Mouse (Mus musculus) stomach, embryonic 16.5 days (tissue): ENCODE measurements at regions not wholly inside any gene's neighbourhood (a gene's known extent, or its start where the extent isn't known, plus 50 kb on each side); places are given as distances from the start of the nearest gene placed in this dataset.
"Not testable (repeated sequence)": the region's sequence is repeated elsewhere in the genome, so short reads cannot be mapped to it uniquely, and the experiment has no call there.

Source experiments
- ATAC-seq: fragments of 200-750 bp; cut with Nextera tagmentation; 2 replicates; pipeline ENCODE4 v1.8.0; 2017; ENCODE audit warnings: moderate number of reproducible peaks, moderate TSS enrichment; ENCODE audit not compliant: insufficient read depth, low FRiP score
- H3K27ac ChIP-seq: fragments of 300-500 bp; sonication (generic); 2 replicates; pipeline ENCODE4 v1.5.1; 2014; ENCODE audit warnings: low read length
- H3K27me3 ChIP-seq: fragments of 300-500 bp; sonication (generic); 2 replicates; pipeline ENCODE4 v1.6.1; 2014; ENCODE audit warnings: low read length, control low read depth, mixed read lengths; ENCODE audit not compliant: control insufficient read depth, insufficient read depth
- H3K36me3 ChIP-seq: fragments of 300-500 bp; sonication (generic); 2 replicates; pipeline ENCODE4 v1.6.1; 2014; ENCODE audit warnings: low read length; ENCODE audit not compliant: control insufficient read depth, insufficient read depth
- H3K4me1 ChIP-seq: fragments of 300-500 bp; sonication (generic); 2 replicates; pipeline ENCODE4 v1.6.1; 2014; ENCODE audit warnings: low read length, control low read depth, mixed read lengths; ENCODE audit not compliant: control insufficient read depth, insufficient read depth
- H3K4me2 ChIP-seq: fragments of 300-500 bp; sonication (generic); 2 replicates; pipeline ENCODE4 v1.6.1; 2014; ENCODE audit warnings: low read depth, low read length, mixed read lengths
- H3K4me3 ChIP-seq: fragments of 300-500 bp; sonication (generic); replicated peaks from 2 replicates; pipeline ENCODE4 v1.5.1; 2014; ENCODE audit warnings: mild to moderate bottlenecking, low read length
- H3K9ac ChIP-seq: fragments of 300-500 bp; sonication (generic); 2 replicates; pipeline ENCODE4 v1.6.1; 2014; ENCODE audit warnings: low read length
- H3K9me3 ChIP-seq: fragments of 300-500 bp; sonication (generic); replicated peaks from 2 replicates; pipeline ENCODE4 v1.6.1; 2016; ENCODE audit warnings: low read length, control low read depth; ENCODE audit not compliant: control insufficient read depth
- WGBS: fragments of 180-500 bp; shearing (Covaris S2); extraction: QIAGEN DNeasy Blood & Tissue Kit; methylation state at CpG from one replicate; pipeline ENCODE4 v1.1.7; 2014; 5-methylcytosine and 5-hydroxymethylcytosine counted together

DNA sequence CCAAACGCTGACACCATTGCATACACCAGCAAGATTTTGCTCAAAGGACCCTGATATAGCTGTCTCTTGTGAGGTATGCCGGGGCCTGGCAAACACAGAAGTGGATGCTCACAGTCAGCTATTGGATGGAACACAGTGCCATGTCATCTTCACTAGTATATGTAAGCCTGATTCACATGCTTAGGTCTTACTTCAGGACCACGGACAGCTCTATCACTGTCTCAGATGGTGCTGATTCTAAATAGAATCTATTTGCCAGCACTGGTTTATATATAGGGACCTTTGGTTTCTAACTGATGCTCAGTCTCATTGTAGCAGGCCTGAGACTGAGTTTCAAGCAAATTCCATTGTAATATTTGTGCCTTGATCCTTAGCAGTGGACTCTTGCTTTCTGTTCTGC lies 248.8 kb downstream of the Arl6ip6 start:
- not testable (repeated sequence) for H3K9ac ChIP-seq, H3K36me3 ChIP-seq, H3K4me3 ChIP-seq, H3K4me1 ChIP-seq, H3K4me2 ChIP-seq, H3K9me3 ChIP-seq, H3K27ac ChIP-seq, H3K27me3 ChIP-seq, ATAC-seq
- 54% methylated on average over 3 of the region's 3 CpGs for WGBS

DNA sequence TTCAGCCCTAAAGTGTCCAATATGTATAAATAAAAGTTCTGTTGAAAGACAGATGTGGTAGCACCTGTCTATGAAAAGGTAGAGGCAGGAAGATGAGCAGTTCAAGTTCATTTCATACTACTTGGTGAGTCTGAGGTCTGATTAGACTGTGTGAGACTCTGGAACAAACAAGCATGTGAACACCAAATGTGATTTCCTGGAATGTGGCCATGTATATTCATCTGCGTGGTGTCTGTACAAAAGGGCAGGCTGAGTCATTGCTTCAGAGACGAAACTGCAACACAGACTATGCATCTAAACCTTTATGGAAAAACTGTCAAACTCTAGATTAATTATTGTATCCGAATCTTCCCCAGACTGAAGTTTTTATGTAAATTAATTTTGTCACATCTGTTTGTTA lies 268.7 kb downstream of the Arl6ip6 start:
- no peaks in the 10 kb centered on the region for H3K4me1 ChIP-seq
- H3K4me2 ChIP-seq: no peak overlapping the region
- no peak overlapping the region for H3K9ac ChIP-seq
- H3K36me3 ChIP-seq: no peaks in the 10 kb centered on the region
- no peak for ATAC-seq
- H3K4me3 ChIP-seq: no peak overlapping the region
- WGBS: 50% methylated on average over 3 of the region's 3 CpGs
- no peaks in the 10 kb centered on the region for H3K9me3 ChIP-seq
- no peaks in the 10 kb centered on the region for H3K27me3 ChIP-seq
- no peak overlapping the region for H3K27ac ChIP-seq

DNA sequence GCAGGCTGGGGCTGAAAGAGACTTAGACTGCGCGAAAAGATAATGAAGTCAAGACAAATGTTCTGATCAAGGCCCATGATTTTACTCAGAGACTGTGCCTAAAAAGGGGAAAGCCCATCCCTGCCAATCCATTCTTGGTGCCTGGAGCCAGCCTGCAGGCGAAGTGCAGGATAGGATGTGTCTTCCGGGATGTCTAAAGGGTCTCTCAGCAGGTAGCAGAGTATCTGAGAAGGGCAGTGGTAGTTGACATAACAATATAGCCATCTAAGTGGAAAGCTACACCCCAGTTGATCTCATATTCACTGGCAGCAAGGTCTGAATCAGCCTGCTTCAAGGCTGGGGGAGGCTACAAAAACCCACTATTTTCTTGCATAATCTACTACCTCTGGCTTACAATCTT lies 282.9 kb downstream of the Arl6ip6 start:
- Histone ChIP-seq H3K9ac (no peak overlapping the region), H3K27me3 (no peaks in the 10 kb centered on the region), H3K9me3 (no peaks in the 10 kb centered on the region)

DNA sequence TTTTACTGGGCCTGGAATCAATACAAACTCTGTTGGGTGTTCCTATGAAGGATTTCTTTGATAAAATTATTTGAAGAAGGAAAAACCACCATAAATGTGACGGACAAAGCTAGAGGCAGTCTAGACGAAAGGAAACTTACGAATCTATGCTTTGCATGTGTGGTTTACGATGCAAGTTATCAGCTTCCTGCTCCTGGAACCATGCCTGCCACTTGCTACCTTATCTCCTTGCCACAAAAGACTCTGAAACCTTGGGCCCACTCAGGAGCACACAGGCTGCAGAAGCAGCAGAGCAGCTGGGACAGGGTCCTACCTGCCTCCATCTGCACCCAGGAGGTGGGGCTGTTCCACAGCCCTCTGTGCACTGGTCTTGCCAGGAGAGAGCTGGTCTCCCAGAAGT lies 287.5 kb downstream of the Arl6ip6 start:
- H3K4me2 ChIP-seq, H3K4me1 ChIP-seq, H3K9me3 ChIP-seq, H3K4me3 ChIP-seq, H3K27ac ChIP-seq, H3K9ac ChIP-seq, ATAC-seq, H3K27me3 ChIP-seq, H3K36me3 ChIP-seq: not testable (repeated sequence)
- WGBS: 59% methylated on average over 4 of the region's 4 CpGs

More for the DNA sequence above, 282.9 kb downstream of the Arl6ip6 start:
- H3K27ac ChIP-seq: no peak overlapping the region
- 78% methylated on average over 4 of the region's 4 CpGs for WGBS
- H3K4me3 ChIP-seq: no peak overlapping the region
- no peaks in the 10 kb centered on the region for H3K36me3 ChIP-seq
- ATAC-seq: no peak
- no peaks in the 10 kb centered on the region for H3K4me1 ChIP-seq
- H3K4me2 ChIP-seq: no peak overlapping the region

DNA sequence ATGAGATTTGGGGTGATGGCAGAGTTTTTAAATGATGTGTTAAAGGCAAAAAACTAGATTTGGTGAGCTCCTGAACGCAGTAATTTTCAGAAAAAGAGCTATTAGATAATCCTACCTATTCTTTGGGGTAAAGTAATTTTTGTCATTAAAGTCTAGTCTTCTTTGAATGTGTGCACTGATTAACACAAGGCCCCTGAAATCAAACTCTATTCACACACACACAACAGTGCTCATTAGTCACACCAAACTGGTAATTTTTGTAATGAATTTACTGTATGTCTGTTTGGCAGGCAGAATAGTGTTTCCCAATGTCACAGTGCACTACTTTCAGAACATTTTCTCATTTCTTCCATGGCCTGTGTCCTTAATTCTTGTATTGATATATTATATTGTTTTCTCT lies 296.8 kb downstream of the Arl6ip6 start:
- WGBS: 80% methylated on average over 1 of the region's 1 CpGs
- no peaks in the 10 kb centered on the region for H3K36me3 ChIP-seq
- H3K4me3 ChIP-seq: no peak overlapping the region
- no peaks in the 10 kb centered on the region for H3K9me3 ChIP-seq
- no peaks in the 10 kb centered on the region for H3K4me1 ChIP-seq
- no peak for ATAC-seq
- H3K9ac ChIP-seq: no peak overlapping the region
- H3K4me2 ChIP-seq: no peak overlapping the region
- no peak overlapping the region for H3K27ac ChIP-seq
- no peaks in the 10 kb centered on the region for H3K27me3 ChIP-seq

GRCm38 (mm10) chr2:53490805-53491585 lies 299.5 kb downstream of the Arl6ip6 start:
- Histone ChIP-seq H3K27me3 (no peaks in the 10 kb centered on the region), H3K4me2 (no peak overlapping the region), H3K9ac (no peak overlapping the region), H3K27ac (no peak overlapping the region), H3K36me3 (no peaks in the 10 kb centered on the region), H3K4me1 (no peaks in the 10 kb centered on the region), H3K9me3 (no peaks in the 10 kb centered on the region), H3K4me3 (no peak overlapping the region)
- whole genome bisulfite sequencing: 69% methylated on average over 4 of the region's 4 CpGs
- ATAC-seq: no peak

DNA sequence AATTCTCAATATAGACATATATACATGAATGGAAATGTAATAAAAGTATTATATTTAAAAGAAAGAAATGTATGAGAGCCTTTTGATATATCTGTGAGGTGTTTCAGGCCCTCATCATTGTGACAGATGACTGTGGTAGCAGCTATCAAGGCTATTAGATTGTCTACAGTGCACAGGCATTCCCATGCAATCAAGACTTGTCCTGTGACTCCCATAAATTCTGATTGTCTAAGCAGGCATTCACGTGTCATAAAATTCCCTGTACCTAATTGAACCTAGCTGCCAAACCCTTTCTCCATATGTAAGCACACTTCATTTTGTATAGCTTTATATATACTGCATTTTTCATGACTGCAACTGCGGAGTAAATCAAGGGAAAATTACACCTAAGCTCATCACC lies 301.3 kb downstream of the Arl6ip6 start:
- Histone ChIP-seq H3K4me3 (no peak overlapping the region), H3K4me2 (no peak overlapping the region), H3K27me3 (no peaks in the 10 kb centered on the region), H3K36me3 (no peaks in the 10 kb centered on the region), H3K9me3 (no peaks in the 10 kb centered on the region), H3K27ac (no peak overlapping the region), H3K4me1 (no peaks in the 10 kb centered on the region), H3K9ac (no peak overlapping the region)
- ATAC-seq: no peak
- 73% methylated on average over 2 of the region's 2 CpGs for WGBS

GRCm38 (mm10) chr2:53501657-53502274 lies 310.2 kb downstream of the Arl6ip6 start:
- H3K9ac ChIP-seq: no peak overlapping the region
- no peak overlapping the region for H3K4me2 ChIP-seq
- no peaks in the 10 kb centered on the region for H3K9me3 ChIP-seq
- H3K27ac ChIP-seq: no peak overlapping the region
- no peaks in the 10 kb centered on the region for H3K36me3 ChIP-seq
- H3K4me3 ChIP-seq: no peak overlapping the region
- 27% methylated on average over 14 of the region's 14 CpGs for WGBS
- H3K4me1 ChIP-seq: no peaks in the 10 kb centered on the region
- ATAC-seq: no peak
- H3K27me3 ChIP-seq: no peaks in the 10 kb centered on the region

GRCm38 (mm10) chr2:53502275-53502667 lies 310.7 kb downstream of the Arl6ip6 start:
- 64% methylated on average over 4 of the region's 4 CpGs for WGBS
- H3K4me2 ChIP-seq: no peak overlapping the region
- no peaks in the 10 kb centered on the region for H3K36me3 ChIP-seq
- H3K27ac ChIP-seq: no peak overlapping the region
- no peaks in the 10 kb centered on the region for H3K27me3 ChIP-seq
- no peak overlapping the region for H3K4me3 ChIP-seq
- no peak overlapping the region for H3K9ac ChIP-seq
- no peak for ATAC-seq
- no peaks in the 10 kb centered on the region for H3K9me3 ChIP-seq
- no peaks in the 10 kb centered on the region for H3K4me1 ChIP-seq
